Mouse (Mus musculus) hindbrain, embryonic 16.5 days (tissue): Measurements from ENCODE around the gene Tle3. TPM values are rescaled to one million over a fixed set of nuclear protein-coding genes. Genes with fewer than 3 reads are reported as not detected.

ENCODE experiments used
- ATAC-seq: fragments of 200-750 bp; cut with Nextera tagmentation; 2 replicates; pipeline ENCODE4 v1.8.0; 2017; ENCODE audit warnings: moderate TSS enrichment, moderate library complexity
- H3K27ac ChIP-seq: fragments of 300-500 bp; sonication (generic); 2 replicates; pipeline ENCODE4 v1.5.1; 2014; ENCODE audit warnings: low read depth, mild to moderate bottlenecking, control low read depth, low read length, moderate library complexity
- H3K27me3 ChIP-seq: fragments of 300-500 bp; sonication (generic); replicated peaks from 2 replicates; pipeline ENCODE4 v1.6.1; 2014; ENCODE audit warnings: low read length; ENCODE audit not compliant: control insufficient read depth, insufficient read depth
- H3K36me3 ChIP-seq: fragments of 300-500 bp; sonication (generic); 2 replicates; pipeline ENCODE4 v1.6.1; 2014; ENCODE audit warnings: mild to moderate bottlenecking, low read length, moderate library complexity, mixed read lengths; ENCODE audit not compliant: control insufficient read depth, insufficient read depth
- H3K4me1 ChIP-seq: fragments of 300-500 bp; sonication (generic); 2 replicates; pipeline ENCODE4 v1.6.1; 2014; ENCODE audit warnings: low read depth, low read length; ENCODE audit not compliant: control insufficient read depth, insufficient read depth
- H3K4me2 ChIP-seq: fragments of 300-500 bp; sonication (generic); 2 replicates; pipeline ENCODE4 v1.6.1; 2014; ENCODE audit warnings: mild to moderate bottlenecking, low read length, control low read depth, moderate library complexity
- H3K4me3 ChIP-seq: fragments of 300-500 bp; sonication (generic); 2 replicates; pipeline ENCODE4 v1.5.1; 2014; ENCODE audit warnings: mild to moderate bottlenecking, low read length, control low read depth, moderate library complexity
- H3K9ac ChIP-seq: fragments of 300-500 bp; sonication (generic); 2 replicates; pipeline ENCODE4 v1.6.1; 2014; ENCODE audit warnings: low read depth, mild to moderate bottlenecking, control low read depth, low read length, moderate library complexity
- H3K9me3 ChIP-seq: fragments of 300-500 bp; sonication (generic); 2 replicates; pipeline ENCODE4 v1.6.1; 2014; ENCODE audit warnings: mild to moderate bottlenecking, low read length, moderate library complexity; ENCODE audit not compliant: control insufficient read depth
- WGBS: fragments of 180-500 bp; shearing (Covaris S2); extraction: QIAGEN DNeasy Blood & Tissue Kit; methylation state at CpG from one replicate; pipeline ENCODE4 v1.1.7; 2014; 5-methylcytosine and 5-hydroxymethylcytosine counted together
- polyA plus RNA-seq: library from polyadenylated mRNA; unstranded; fragments of >200 nt; fragmentation: Nextera tagmentation; extraction: Ambion mirVana; gene quantifications from 2 replicates; pipeline ENCODE4 v1.2.1, GENCODE M21; 2015

Tle3 gene
- polyA plus RNA-seq, 1 experiment from 2014 or later = 19.5 TPM

DNA sequence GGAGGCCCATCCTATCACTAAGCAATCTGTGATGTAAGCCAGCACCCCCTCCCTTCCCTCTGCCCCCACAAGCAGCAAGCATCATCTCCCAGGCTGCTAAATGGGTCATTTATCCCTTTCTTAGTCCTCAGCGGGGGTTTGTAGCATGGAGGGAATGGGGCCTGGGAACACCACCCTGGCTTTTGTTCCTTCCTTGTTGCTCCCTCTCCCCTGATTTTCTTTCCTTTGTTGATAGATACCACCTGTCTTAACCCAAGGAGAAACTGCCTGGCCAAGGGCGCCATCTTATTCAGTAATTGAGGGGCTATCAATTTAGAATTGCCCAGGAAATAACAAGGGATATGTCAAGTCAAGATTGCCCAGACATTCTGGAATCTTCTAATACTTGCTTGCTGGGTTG lies 14.1 kb downstream of the Tle3 start:
- 40% methylated on average over 2 of the region's 2 CpGs for WGBS
- Histone ChIP-seq H3K27ac (no peak overlapping the region), H3K27me3 (no peaks in the 10 kb centered on the region; the same call in 1 of the 2 replicates), H3K4me2 (no peak overlapping the region; the same call in 1 of the 2 replicates), H3K36me3 (no peaks in the 10 kb centered on the region), H3K4me3 (no peak overlapping the region), H3K9ac (no peak overlapping the region), H3K9me3 (no peaks in the 10 kb centered on the region), H3K4me1 (peaks cover 42% of the 10 kb centered on the region)
- no peak for ATAC-seq

DNA sequence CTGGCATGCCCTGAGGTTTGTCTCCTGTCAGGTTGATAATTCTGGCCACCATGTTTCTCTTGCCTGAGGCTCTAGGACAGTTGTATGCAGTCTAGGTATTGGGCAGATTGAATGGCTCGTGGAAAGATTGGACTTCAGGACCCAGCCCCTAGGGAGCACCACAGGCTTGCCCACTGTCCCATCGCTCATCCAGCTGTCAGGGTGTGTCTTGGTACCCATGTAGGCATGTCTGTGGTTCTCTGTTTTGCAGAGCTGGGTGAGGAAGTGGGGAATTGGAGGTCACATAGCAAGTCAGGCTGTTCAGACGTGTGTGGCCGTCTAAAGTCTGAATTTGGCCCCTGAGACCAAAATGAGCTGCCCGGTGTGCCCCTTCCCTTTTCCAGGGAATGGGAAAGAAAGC lies 15.6 kb downstream of the Tle3 start:
- ATAC-seq = no peak
- no peak overlapping the region for H3K4me2 ChIP-seq
- no peak overlapping the region for H3K4me3 ChIP-seq
- no peak overlapping the region for H3K27ac ChIP-seq
- H3K9ac ChIP-seq = no peak overlapping the region
- H3K27me3 ChIP-seq = no peaks in the 10 kb centered on the region; the same call in 1 of the 2 replicates
- 72% methylated on average over 5 of the region's 5 CpGs for WGBS
- H3K36me3 ChIP-seq = no peaks in the 10 kb centered on the region
- no peaks in the 10 kb centered on the region for H3K9me3 ChIP-seq
- H3K4me1 ChIP-seq = peaks cover 50% of the 10 kb centered on the region

DNA sequence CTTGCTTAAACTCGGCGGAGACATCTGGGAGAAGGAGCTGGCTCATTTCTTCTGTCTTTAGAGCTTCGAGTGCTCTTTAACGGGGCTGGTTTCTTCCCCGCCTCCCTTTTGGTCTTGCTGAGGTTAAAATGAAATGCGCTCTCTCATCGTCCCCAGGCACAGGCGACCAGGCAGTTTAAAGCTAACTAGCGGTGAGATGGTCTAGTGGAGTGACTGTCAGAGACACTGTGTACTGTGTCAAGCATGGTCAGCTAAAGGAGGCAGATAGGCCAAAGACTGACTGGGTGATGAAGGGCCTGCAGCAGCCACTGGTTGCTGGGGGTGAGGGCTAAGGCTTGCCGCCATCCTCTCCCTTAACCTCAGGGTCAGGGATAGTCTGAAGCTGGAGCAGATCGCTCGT lies 16.0 kb downstream of the Tle3 start:
- Histone ChIP-seq H3K9ac (no peak overlapping the region), H3K4me1 (peaks cover 46% of the 10 kb centered on the region), H3K36me3 (peaks cover 1% of the 10 kb centered on the region), H3K4me3 (no peak overlapping the region), H3K27ac (no peak overlapping the region), H3K4me2 (no peak overlapping the region), H3K9me3 (no peaks in the 10 kb centered on the region), H3K27me3 (no peaks in the 10 kb centered on the region; the same call in 1 of the 2 replicates)
- no peak for ATAC-seq
- 56% methylated on average over 12 of the region's 12 CpGs for WGBS

GRCm38 (mm10) chr9:61388689-61389403 lies 16.7 kb downstream of the Tle3 start:
- Histone ChIP-seq H3K4me3 (no peak overlapping the region), H3K27me3 (peaks cover 2% of the 10 kb centered on the region; the same call in 1 of the 2 replicates), H3K9me3 (no peaks in the 10 kb centered on the region), H3K27ac (no peak overlapping the region), H3K9ac (no peak overlapping the region), H3K4me2 (no peak overlapping the region), H3K4me1 (peaks cover 41% of the 10 kb centered on the region), H3K36me3 (peaks cover 8% of the 10 kb centered on the region)
- WGBS = 54% methylated on average over 13 of the region's 14 CpGs
- ATAC-seq = no peak

DNA sequence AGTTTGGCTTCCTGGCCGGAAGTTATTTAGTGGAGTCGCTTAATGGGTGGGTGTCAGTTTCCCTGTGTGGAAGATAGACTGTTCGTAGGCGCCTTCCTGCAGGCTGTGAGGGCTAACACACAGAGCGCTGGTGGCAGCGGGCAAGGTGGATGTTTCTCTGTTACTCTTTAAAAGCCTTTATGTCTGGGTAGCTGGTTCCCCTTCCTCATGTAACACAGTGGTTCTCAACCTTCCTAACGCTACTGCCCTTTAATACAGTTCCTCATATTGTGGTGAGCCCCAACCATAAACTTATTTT lies 17.2 kb downstream of the Tle3 start:
- ATAC-seq = no peak
- H3K27ac ChIP-seq = no peak overlapping the region
- peaks cover 13% of the 10 kb centered on the region for H3K36me3 ChIP-seq
- no peaks in the 10 kb centered on the region for H3K9me3 ChIP-seq
- H3K4me2 ChIP-seq = no peak overlapping the region
- peaks cover 37% of the 10 kb centered on the region for H3K4me1 ChIP-seq
- H3K9ac ChIP-seq = no peak overlapping the region
- peaks cover 2% of the 10 kb centered on the region; the same call in 1 of the 2 replicates for H3K27me3 ChIP-seq
- no peak overlapping the region for H3K4me3 ChIP-seq
- WGBS = 87% methylated on average over 7 of the region's 7 CpGs

DNA sequence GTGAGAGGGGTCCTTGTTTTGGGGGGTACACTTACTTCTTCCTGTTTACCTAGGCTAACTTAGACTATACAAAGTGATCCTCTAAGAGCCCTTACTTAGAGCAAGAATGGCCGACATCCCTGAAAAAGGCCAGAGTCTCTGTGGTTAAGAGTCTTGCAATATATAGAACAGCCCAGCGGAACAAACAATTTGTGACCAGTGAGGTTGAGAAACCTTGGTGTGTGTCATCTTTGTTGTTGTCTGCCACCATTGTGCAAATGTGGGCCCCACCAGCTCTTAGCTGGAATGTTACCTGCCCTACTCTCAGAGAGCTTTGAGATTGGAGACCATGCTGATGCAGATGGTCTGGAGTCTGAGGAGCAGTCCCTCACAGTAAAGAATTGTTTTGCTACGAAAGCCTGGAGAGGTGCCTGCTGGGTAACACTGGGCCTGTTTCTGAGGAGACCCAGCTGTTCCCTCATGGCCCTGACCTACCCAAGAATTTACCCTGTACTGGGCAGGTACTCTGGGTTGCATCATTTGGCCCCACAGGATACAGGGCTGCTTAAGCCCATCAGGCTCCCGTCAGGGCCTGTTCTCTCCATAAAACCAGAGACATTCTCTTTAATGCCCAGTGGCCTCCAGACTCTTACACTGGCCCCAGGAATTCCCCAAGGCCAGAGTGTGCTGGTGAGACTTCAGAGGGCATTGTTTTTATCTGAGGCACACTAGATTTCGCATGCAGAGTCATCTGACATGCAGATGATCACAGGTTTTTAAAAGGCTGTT lies 19.6 kb downstream of the Tle3 start:
- ATAC-seq = no peak
- H3K4me3 ChIP-seq = no peak overlapping the region
- H3K36me3 ChIP-seq = peaks cover 20% of the 10 kb centered on the region
- no peaks in the 10 kb centered on the region for H3K9me3 ChIP-seq
- H3K27me3 ChIP-seq = peaks cover 2% of the 10 kb centered on the region; the same call in 1 of the 2 replicates
- WGBS = 61% methylated on average over 5 of the region's 5 CpGs
- peaks cover 25% of the 10 kb centered on the region for H3K4me1 ChIP-seq
- H3K9ac ChIP-seq = no peak overlapping the region
- H3K27ac ChIP-seq = no peak overlapping the region
- H3K4me2 ChIP-seq = no peak overlapping the region

GRCm38 (mm10) chr9:61392338-61392620 lies 20.1 kb downstream of the Tle3 start:
- Histone ChIP-seq H3K27ac (no peak overlapping the region), H3K9me3 (no peaks in the 10 kb centered on the region), H3K4me2 (no peak overlapping the region), H3K27me3 (peaks cover 2% of the 10 kb centered on the region; the same call in 1 of the 2 replicates), H3K36me3 (peaks cover 20% of the 10 kb centered on the region), H3K9ac (no peak overlapping the region), H3K4me1 (peaks cover 30% of the 10 kb centered on the region), H3K4me3 (no peak overlapping the region)
- no peak for ATAC-seq
- 56% methylated on average over 6 of the region's 6 CpGs for WGBS

- no peaks in the 10 kb centered on the region for H3K9me3 ChIP-seq
- H3K4me3 ChIP-seq = no peak overlapping the region
- no peak overlapping the region for H3K9ac ChIP-seq
- no peak overlapping the region for H3K4me2 ChIP-seq
- H3K36me3 ChIP-seq = peaks cover 20% of the 10 kb centered on the region
- ATAC-seq = no peak
- H3K27me3 ChIP-seq = peaks cover 2% of the 10 kb centered on the region; the same call in 1 of the 2 replicates
- H3K4me1 ChIP-seq = peaks cover 30% of the 10 kb centered on the region
- no peak overlapping the region for H3K27ac ChIP-seq
- WGBS = 80% methylated on average over 6 of the region's 6 CpGs
These were observed 21.0 kb downstream of the Tle3 start for GRCm38 (mm10) chr9:61393161-61393560.

GRCm38 (mm10) chr9:61393847-61394246 lies 21.7 kb downstream of the Tle3 start:
- ATAC-seq = no peak
- H3K4me2 ChIP-seq = no peak overlapping the region
- H3K4me3 ChIP-seq = no peak overlapping the region
- WGBS = 92% methylated on average over 5 of the region's 5 CpGs
- peaks cover 2% of the 10 kb centered on the region; the same call in 1 of the 2 replicates for H3K27me3 ChIP-seq
- H3K9ac ChIP-seq = no peak overlapping the region
- no peaks in the 10 kb centered on the region for H3K9me3 ChIP-seq
- no peak overlapping the region for H3K27ac ChIP-seq
- H3K36me3 ChIP-seq = peaks cover 21% of the 10 kb centered on the region
- peaks cover 27% of the 10 kb centered on the region for H3K4me1 ChIP-seq
